Comparison of ENCODE assay signal across 27 mouse cellular contexts in genomic region chr10:75289392-75289791, GRCm38 (mm10). TPM values are rescaled to one million over a fixed set of nuclear protein-coding genes. Genes with fewer than 3 reads are reported as not detected.
DNase-seq lines count a peak whose midpoint lies in the region; TF ChIP-seq lines count a peak whose summit lies in the region.
"Had no signal": no experiment of that assay in that cellular context is flagged by ENCODE, and none has a peak within 500 bp of the region (broad histone marks: within the 10 kb centered on the region; RNA-seq: fewer than 3 reads in every experiment).

No protein-coding gene starts in this region.

- TF ChIP-seq CTCF in bone marrow macrophage, adult 2 months (IDR thresholded peaks at IDR 0.05; ENCODE audit: low read depth, low read length) = no peak

- DNase-seq in spleen, postnatal 36 days (ENCODE audit: low spot score in 2 of 2) = peak; percentile 27 to 37
- no peak for DNase-seq in spleen, adult 18-20 months
- DNase-seq in forebrain, embryonic 10.5 days (ENCODE audit: extremely low spot score, low spot score) = no peak
- no peak for DNase-seq in thymus, postnatal 14 days
- DNase-seq in gastrocnemius, postnatal 10 days = no peak
- DNase-seq: cerebellum, adult 18-20 months; cerebellum, postnatal 25 days; embryo, embryonic 11 days; heart, adult 18-20 months; kidney, adult 9 months; kidney, postnatal 14 days; liver; thymus, postnatal 4 days had no signal

- H3K4me1 ChIP-seq in bone marrow macrophage, adult 2 months (ENCODE audit: control insufficient read depth, insufficient read depth, low read length) = peaks cover 23% of the 10 kb centered on the region
- H3K4me1 ChIP-seq in megakaryocyte, embryonic 14.5 days = peaks cover 89% of the 10 kb centered on the region
- no peaks in the 10 kb centered on the region for H3K4me1 ChIP-seq in forebrain, embryonic 10.5 days
- H3K4me1 ChIP-seq: embryonic facial prominence, embryonic 13.5 days; forebrain, embryonic 13.5 days; hindbrain, embryonic 13.5 days; limb, embryonic 10.5 days; lung, embryonic 15.5 days; midbrain, embryonic 12.5 days; neural tube, embryonic 15.5 days had no signal

- 85% methylated on average over 4 of the region's 4 CpGs for WGBS in forebrain, embryonic 10.5 days

- H3K27ac ChIP-seq in bone marrow macrophage, adult 2 months (ENCODE audit: insufficient read depth, low read depth, low read length) = peak overlapping the region; percentile 8; the same call in 1 of the 2 replicates
- H3K27ac ChIP-seq in forebrain, embryonic 10.5 days = no peak overlapping the region
- H3K27ac ChIP-seq: embryonic facial prominence, embryonic 13.5 days; forebrain, embryonic 13.5 days; hindbrain, embryonic 13.5 days; layer of hippocampus, adult 2 months; limb, embryonic 10.5 days; liver, embryonic 15.5 days; lung, embryonic 15.5 days; macrophage; midbrain, embryonic 12.5 days; neural tube, embryonic 15.5 days had no signal

- H3K27me3 ChIP-seq in megakaryocyte, embryonic 14.5 days (replicated peaks) = no peaks in the 10 kb centered on the region
- H3K27me3 ChIP-seq in forebrain, embryonic 10.5 days (ENCODE audit: poor library complexity, severe bottlenecking) = no peaks in the 10 kb centered on the region
- H3K27me3 ChIP-seq: embryonic facial prominence, embryonic 13.5 days; forebrain, embryonic 13.5 days; hindbrain, embryonic 13.5 days; liver, embryonic 15.5 days; lung, embryonic 15.5 days; midbrain, embryonic 12.5 days; neural tube, embryonic 15.5 days; Patski had no signal

- no peak overlapping the region for H3K4me3 ChIP-seq in bone marrow macrophage, adult 2 months (ENCODE audit: insufficient read depth, low read length)
- peak overlapping the region; percentile 57 for H3K4me3 ChIP-seq in megakaryocyte, embryonic 14.5 days (replicated peaks)
- H3K4me3 ChIP-seq in forebrain, embryonic 10.5 days = no peak overlapping the region
- H3K4me3 ChIP-seq: embryonic facial prominence, embryonic 13.5 days; erythroblast, embryonic 14.5 days; forebrain, embryonic 13.5 days; hindbrain, embryonic 13.5 days; layer of hippocampus, adult 2 months; limb, embryonic 10.5 days; liver, embryonic 15.5 days; lung, embryonic 15.5 days; midbrain, embryonic 12.5 days; neural tube, embryonic 15.5 days had no signal

- H3K36me3 ChIP-seq in megakaryocyte, embryonic 14.5 days (replicated peaks; ENCODE audit: low read length) = peaks cover 42% of the 10 kb centered on the region
- H3K36me3 ChIP-seq in forebrain, embryonic 10.5 days (replicated peaks) = peaks cover 33% of the 10 kb centered on the region

- no peak for TF ChIP-seq POLR2A in bone marrow macrophage, adult 2 months (IDR thresholded peaks at IDR 0.05; ENCODE audit: borderline replicate concordance, low read depth, low read length)

- H3K9me3 ChIP-seq in megakaryocyte, embryonic 14.5 days = no peaks in the 10 kb centered on the region
- H3K9me3 ChIP-seq in forebrain, embryonic 10.5 days = no peaks in the 10 kb centered on the region
- H3K9me3 ChIP-seq: embryonic facial prominence, embryonic 13.5 days; forebrain, embryonic 13.5 days; hindbrain, embryonic 13.5 days; limb, embryonic 10.5 days; liver, embryonic 15.5 days; lung, embryonic 15.5 days; midbrain, embryonic 12.5 days; neural tube, embryonic 15.5 days had no signal

RNA-seq across cellular contexts. Expression of gene Adora2a, which starts 27.3 kb away (rescaled TPM):
- 0.91 and 1.4 TPM in 2 replicates for polyA plus RNA-seq in bone marrow macrophage, adult 2 months (2012; ENCODE audit: insufficient read depth, insufficient read length, missing spikeins)
- 10.7 and 16.9 TPM in 2 replicates for polyA plus RNA-seq in megakaryocyte, embryonic 14.5 days (2012; ENCODE audit: insufficient read depth, low replicate concordance)
- polyA plus RNA-seq in forebrain, embryonic 10.5 days (2016; fragmentation: Nextera tagmentation; extraction: Ambion mirVana) = 2.0 and 2.5 TPM in 2 replicates
- 1 to 10 TPM; 4.3 to 6.2 TPM for total RNA-seq in gastrocnemius, postnatal 10 days (2021)
- polyA plus RNA-seq: erythroblast, embryonic 14.5 days had no signal

Comparison
In these comparisons a context has a peak if more than half of its experiments do, and no peak if none do; other contexts are left out.
1. DNase-seq: peak in spleen, postnatal 36 days (2 of 2); none in spleen, adult 18-20 months (0 of 2), forebrain, embryonic 10.5 days (single experiment), thymus, postnatal 14 days (single experiment) and gastrocnemius, postnatal 10 days (single experiment).